Mouse (Mus musculus) stomach, embryonic 15.5 days (tissue): ENCODE measurements around the gene Oasl2. TPM values are rescaled to one million over a fixed set of nuclear protein-coding genes. Genes with fewer than 3 reads are reported as not detected.

Experiments
- ATAC-seq: fragments of 200-750 bp; cut with Nextera tagmentation; 2 replicates; pipeline ENCODE4 v1.8.0; 2017; ENCODE audit warnings: low read depth, moderate number of reproducible peaks, moderate TSS enrichment; ENCODE audit not compliant: insufficient read depth, low FRiP score
- H3K27ac ChIP-seq: fragments of 300-500 bp; sonication (generic); 2 replicates; pipeline ENCODE4 v1.5.1; 2015; ENCODE audit warnings: mild to moderate bottlenecking, inconsistent platforms
- H3K27me3 ChIP-seq: fragments of 300-500 bp; sonication (generic); replicated peaks from 2 replicates; pipeline ENCODE4 v1.6.1; 2015; ENCODE audit warnings: inconsistent platforms
- H3K36me3 ChIP-seq: fragments of 300-500 bp; sonication (generic); 2 replicates; pipeline ENCODE4 v1.6.1; 2015; ENCODE audit warnings: inconsistent platforms
- H3K4me1 ChIP-seq: fragments of 300-500 bp; sonication (generic); 2 replicates; pipeline ENCODE4 v1.6.1; 2015; ENCODE audit warnings: inconsistent platforms
- H3K4me2 ChIP-seq: fragments of 300-500 bp; sonication (generic); 2 replicates; pipeline ENCODE4 v1.6.1; 2015; ENCODE audit warnings: mild to moderate bottlenecking, inconsistent platforms
- H3K4me3 ChIP-seq: fragments of 300-500 bp; sonication (generic); replicated peaks from 2 replicates; pipeline ENCODE4 v1.5.1; 2015; ENCODE audit warnings: inconsistent platforms
- H3K9ac ChIP-seq: fragments of 300-500 bp; sonication (generic); 2 replicates; pipeline ENCODE4 v1.6.1; 2015; ENCODE audit warnings: inconsistent platforms
- H3K9me3 ChIP-seq: fragments of 300-500 bp; sonication (generic); 2 replicates; pipeline ENCODE4 v1.6.1; 2016; ENCODE audit warnings: inconsistent platforms
- WGBS: fragments of 180-500 bp; shearing (Covaris S2); methylation state at CpG from one replicate; pipeline ENCODE4 v1.1.7; 2015; 5-methylcytosine and 5-hydroxymethylcytosine counted together
- microRNA-seq: library from miRNA; unstranded; fragments of <30 nt; microRNA quantifications from one replicate; pipeline ENCODE4, GENCODE M21; 2016
- polyA plus RNA-seq: library from polyadenylated mRNA; unstranded; fragments of >200 nt; fragmentation: Nextera tagmentation; extraction: Ambion mirVana; gene quantifications from 2 replicates; pipeline ENCODE4 v1.2.1, GENCODE M21; 2015

Gene Oasl2
- polyA plus RNA-seq, 1 experiment from 2014 or later: 6.9 TPM

- H3K27ac ChIP-seq: peak overlapping the region; percentile 89; the same call in 1 of the 2 replicates
- no peaks in the 10 kb centered on the region for H3K27me3 ChIP-seq
- H3K4me3 ChIP-seq: peak overlapping the region; percentile 98
- no peaks in the 10 kb centered on the region for H3K4me1 ChIP-seq
- ATAC-seq: no peak
- H3K36me3 ChIP-seq: peaks cover 21% of the 10 kb centered on the region
- H3K4me2 ChIP-seq: peak overlapping the region; percentile 73
- 37% methylated on average over 4 of the region's 4 CpGs for WGBS
- H3K9me3 ChIP-seq: no peaks in the 10 kb centered on the region
- peak overlapping the region; percentile 94; the same call in 1 of the 2 replicates for H3K9ac ChIP-seq
These were observed 46.0 kb downstream of the Oasl2 start for GRCm38 (mm10) chr5:114942766-114943130.

DNA sequence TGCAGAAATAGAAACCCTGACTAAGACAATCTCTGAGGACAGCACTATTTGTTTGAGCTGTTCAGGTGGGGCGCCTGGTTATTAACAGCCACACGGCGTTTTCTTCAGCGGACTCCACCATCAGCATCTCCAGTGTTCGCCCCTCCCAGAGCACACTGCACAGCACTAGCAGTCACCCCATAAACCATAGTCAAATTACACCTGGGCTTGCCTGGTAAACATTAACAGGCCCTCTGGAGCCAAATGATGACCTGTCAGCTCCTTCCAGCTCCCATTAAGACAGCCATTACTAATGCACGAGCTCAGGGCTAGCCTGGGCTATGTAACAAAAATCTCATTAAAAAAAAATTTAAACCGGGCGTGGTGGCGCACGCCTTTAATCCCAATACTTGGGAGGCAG lies 48.3 kb downstream of the Oasl2 start:
- no peaks in the 10 kb centered on the region for H3K27me3 ChIP-seq
- H3K27ac ChIP-seq: no peak overlapping the region
- H3K4me3 ChIP-seq: no peak overlapping the region
- peaks cover 31% of the 10 kb centered on the region for H3K36me3 ChIP-seq
- no peaks in the 10 kb centered on the region for H3K9me3 ChIP-seq
- WGBS: 94% methylated on average over 10 of the region's 10 CpGs
- H3K9ac ChIP-seq: no peak overlapping the region
- peaks cover 11% of the 10 kb centered on the region for H3K4me1 ChIP-seq
- no peak overlapping the region for H3K4me2 ChIP-seq
- ATAC-seq: no peak

GRCm38 (mm10) chr5:114948891-114949290 lies 52.2 kb downstream of the Oasl2 start:
- Histone ChIP-seq H3K4me1 (peaks cover 13% of the 10 kb centered on the region), H3K27me3 (no peaks in the 10 kb centered on the region), H3K36me3 (peaks cover 31% of the 10 kb centered on the region), H3K9me3 (no peaks in the 10 kb centered on the region), H3K27ac (no peak overlapping the region), H3K4me2 (no peak overlapping the region), H3K9ac (no peak overlapping the region), H3K4me3 (no peak overlapping the region)
- ATAC-seq: 0 out of 2 replicates have a peak, but pooled peaks have one; percentile 51
- WGBS: 25% methylated on average over 6 of the region's 6 CpGs

GRCm38 (mm10) chr5:114949316-114949715 lies 52.6 kb downstream of the Oasl2 start:
- Histone ChIP-seq H3K9ac (no peak overlapping the region), H3K27me3 (no peaks in the 10 kb centered on the region), H3K4me1 (peaks cover 13% of the 10 kb centered on the region), H3K9me3 (no peaks in the 10 kb centered on the region), H3K36me3 (peaks cover 31% of the 10 kb centered on the region), H3K4me3 (no peak overlapping the region), H3K27ac (no peak overlapping the region), H3K4me2 (no peak overlapping the region)
- no peak for ATAC-seq
- 45% methylated on average over 5 of the region's 5 CpGs for WGBS

- no peak overlapping the region for H3K27ac ChIP-seq
- H3K9me3 ChIP-seq: no peaks in the 10 kb centered on the region
- no peak overlapping the region for H3K4me2 ChIP-seq
- no peaks in the 10 kb centered on the region for H3K27me3 ChIP-seq
- H3K36me3 ChIP-seq: peaks cover 31% of the 10 kb centered on the region
- no peak overlapping the region for H3K9ac ChIP-seq
- ATAC-seq: no peak
- no peak overlapping the region for H3K4me3 ChIP-seq
- peaks cover 13% of the 10 kb centered on the region for H3K4me1 ChIP-seq
- WGBS: 83% methylated on average over 9 of the region's 9 CpGs
These were observed 53.1 kb downstream of the Oasl2 start for GRCm38 (mm10) chr5:114949812-114950211.

GRCm38 (mm10) chr5:114950669-114951068 lies 53.9 kb downstream of the Oasl2 start:
- H3K36me3 ChIP-seq: peaks cover 29% of the 10 kb centered on the region
- no peak overlapping the region for H3K4me3 ChIP-seq
- peaks cover 13% of the 10 kb centered on the region for H3K4me1 ChIP-seq
- H3K27me3 ChIP-seq: no peaks in the 10 kb centered on the region
- ATAC-seq: no peak
- H3K9ac ChIP-seq: no peak overlapping the region
- WGBS: 75% methylated on average over 12 of the region's 12 CpGs
- H3K9me3 ChIP-seq: no peaks in the 10 kb centered on the region
- no peak overlapping the region for H3K27ac ChIP-seq
- no peak overlapping the region for H3K4me2 ChIP-seq

GRCm38 (mm10) chr5:114951279-114951880 lies 54.6 kb downstream of the Oasl2 start:
- Histone ChIP-seq H3K4me2 (no peak overlapping the region), H3K27ac (no peak overlapping the region), H3K9me3 (no peaks in the 10 kb centered on the region), H3K4me3 (no peak overlapping the region), H3K4me1 (peaks cover 13% of the 10 kb centered on the region), H3K9ac (no peak overlapping the region), H3K36me3 (peaks cover 22% of the 10 kb centered on the region), H3K27me3 (no peaks in the 10 kb centered on the region)
- ATAC-seq: no peak
- WGBS: 74% methylated on average over 21 of the region's 21 CpGs

GRCm38 (mm10) chr5:114953326-114953725 lies 56.6 kb downstream of the Oasl2 start:
- Histone ChIP-seq H3K4me3 (no peak overlapping the region), H3K4me2 (no peak overlapping the region), H3K4me1 (peaks cover 12% of the 10 kb centered on the region), H3K9ac (no peak overlapping the region), H3K9me3 (no peaks in the 10 kb centered on the region), H3K27ac (no peak overlapping the region), H3K27me3 (no peaks in the 10 kb centered on the region), H3K36me3 (peaks cover 8% of the 10 kb centered on the region; the same call in 1 of the 2 replicates)
- no peak for ATAC-seq
- 82% methylated on average over 14 of the region's 14 CpGs for WGBS

GRCm38 (mm10) chr5:114958069-114958468 lies 61.3 kb downstream of the Oasl2 start:
- Histone ChIP-seq H3K4me2 (no peak overlapping the region), H3K9ac (no peak overlapping the region), H3K27ac (no peak overlapping the region), H3K9me3 (no peaks in the 10 kb centered on the region), H3K36me3 (no peaks in the 10 kb centered on the region), H3K27me3 (no peaks in the 10 kb centered on the region), H3K4me3 (no peak overlapping the region), H3K4me1 (peaks cover 6% of the 10 kb centered on the region; the same call in 1 of the 2 replicates)
- no peak for ATAC-seq
- WGBS: 80% methylated on average over 5 of the region's 5 CpGs

Small RNA genes lying within 50 kb of the gene (microRNA-seq; reads per million reads assigned to microRNA genes)
- gene Mir6240: 11.8 reads per million, percentile 26 among the genes with 10 or more reads in this experiment

Other genes with a start within 250 kb of the Oasl2 start
- 1.7 and 1.9 TPM in 2 replicates for gene Trpv4, start 238.5 kb upstream of the Oasl2 start, polyA plus RNA-seq
- gene Gltp, start 206.0 kb upstream of the Oasl2 start, polyA plus RNA-seq: 123 and 144 TPM in 2 replicates
- 11.5 and 11.6 TPM in 2 replicates for gene Tchp, start 189.2 kb upstream of the Oasl2 start, polyA plus RNA-seq
- gene Ankrd13a, start 122.3 kb upstream of the Oasl2 start, polyA plus RNA-seq: 48.9 and 49.0 TPM in 2 replicates
- gene Git2, start 121.4 kb upstream of the Oasl2 start, polyA plus RNA-seq: 36.7 and 39.8 TPM in 2 replicates
- 78.6 and 82.0 TPM in 2 replicates for gene 1500011B03Rik, start 73.5 kb upstream of the Oasl2 start, polyA plus RNA-seq
- not detected in 2 replicates for gene 4930519G04Rik, start 43.3 kb upstream of the Oasl2 start, polyA plus RNA-seq
- gene Gm9936, start 38.3 kb upstream of the Oasl2 start, polyA plus RNA-seq: 0.09 and 0.12 TPM in 2 replicates
- gene Oasl1, start 26.3 kb downstream of the Oasl2 start, polyA plus RNA-seq: 0.90 and 1.2 TPM in 2 replicates
- 52.4 and 57.4 TPM in 2 replicates for gene 2210016L21Rik, start 45.2 kb downstream of the Oasl2 start, polyA plus RNA-seq
- 11.2 and 16.2 TPM in 2 replicates for gene Hnf1a, start 74.2 kb downstream of the Oasl2 start, polyA plus RNA-seq
- gene Sppl3, start 114.2 kb downstream of the Oasl2 start, polyA plus RNA-seq: 31.5 and 34.2 TPM in 2 replicates
- 27.1 and 31.2 TPM in 2 replicates for gene Gm10401, start 201.4 kb downstream of the Oasl2 start, polyA plus RNA-seq
- gene Acads, start 222.4 kb downstream of the Oasl2 start, polyA plus RNA-seq: 64.1 and 71.1 TPM in 2 replicates
- 26.6 and 29.7 TPM in 2 replicates for gene Unc119b, start 238.0 kb downstream of the Oasl2 start, polyA plus RNA-seq